Mouse (Mus musculus) right cerebral cortex, postnatal 4 days (tissue): Measurements from ENCODE around the gene Mical1.
A peak's percentile ranks its signal among the peaks of the same experiment; 100 is the strongest.

Experiments
- DNase-seq: peaks from one replicate; pipeline ENCODE4 v3.0.0-alpha.2; 2022

Gene Mical1

DNA sequence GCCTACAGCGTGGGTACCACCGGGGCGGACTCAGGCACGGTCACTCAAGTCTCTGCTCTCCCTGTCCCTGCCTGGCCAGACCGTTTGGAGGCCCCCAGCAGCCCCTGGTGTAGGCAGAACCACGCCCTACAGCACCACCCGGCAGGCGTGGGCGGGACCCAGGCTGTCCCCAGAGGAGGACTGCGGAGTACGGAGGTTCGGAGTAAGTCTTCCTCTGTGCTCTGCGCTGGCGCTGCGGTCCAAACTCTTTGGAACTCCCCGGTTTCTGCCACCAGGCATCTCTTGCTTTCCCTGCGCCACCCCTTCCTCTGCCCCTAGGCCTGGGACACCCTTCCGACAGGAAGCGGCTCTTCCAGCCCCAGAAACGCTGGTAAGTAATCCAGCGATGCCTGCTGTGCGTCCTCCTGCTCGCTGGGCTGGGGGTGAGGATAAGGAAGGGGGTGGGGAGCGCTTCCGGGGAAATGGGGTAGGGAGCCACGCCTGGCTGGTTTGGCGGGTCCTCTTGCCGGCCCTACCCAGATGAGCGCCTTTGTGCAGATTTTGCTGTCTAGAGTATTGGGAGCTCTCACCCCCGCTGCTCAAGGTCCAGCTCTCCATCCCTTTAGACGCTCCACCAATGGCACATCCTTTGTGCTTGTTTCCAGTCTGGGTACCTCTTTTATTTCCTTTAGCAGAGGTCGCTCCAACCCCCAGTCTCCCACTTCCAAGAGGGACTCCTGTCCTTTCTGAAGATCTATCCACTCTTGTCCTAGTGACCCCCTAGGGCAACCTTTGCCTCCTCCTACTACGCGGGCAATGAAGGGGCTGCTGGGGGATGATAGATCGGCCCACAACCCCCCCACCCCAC is at the start of gene Mical1:
Gene Mical1, plus strand, starts transcription at position 144 of the 847 bp plus-strand sequence.
- peak; percentile 62 for DNase-seq

DNA sequence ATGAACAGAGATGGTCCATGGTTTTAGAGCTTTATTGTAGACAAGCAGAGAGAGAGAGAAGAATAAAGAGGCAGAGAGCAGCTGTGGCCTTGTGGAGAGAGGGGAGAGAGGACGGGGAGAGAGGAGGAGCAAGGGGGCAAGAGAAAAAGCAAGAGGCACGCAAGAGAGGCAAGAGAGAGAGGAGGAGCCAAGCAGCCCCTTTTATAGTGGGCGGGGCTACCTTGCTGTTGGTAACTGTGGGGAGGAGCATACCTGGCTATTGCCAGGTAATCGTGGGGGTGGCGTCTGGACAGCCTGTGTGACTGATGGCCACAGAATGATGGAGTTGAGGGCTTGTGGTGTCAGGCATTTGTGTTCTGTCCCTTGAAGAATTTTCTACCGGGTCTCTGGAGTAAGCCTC is 49.7 kb upstream of the Mical1 start:
- no peak for DNase-seq

DNA sequence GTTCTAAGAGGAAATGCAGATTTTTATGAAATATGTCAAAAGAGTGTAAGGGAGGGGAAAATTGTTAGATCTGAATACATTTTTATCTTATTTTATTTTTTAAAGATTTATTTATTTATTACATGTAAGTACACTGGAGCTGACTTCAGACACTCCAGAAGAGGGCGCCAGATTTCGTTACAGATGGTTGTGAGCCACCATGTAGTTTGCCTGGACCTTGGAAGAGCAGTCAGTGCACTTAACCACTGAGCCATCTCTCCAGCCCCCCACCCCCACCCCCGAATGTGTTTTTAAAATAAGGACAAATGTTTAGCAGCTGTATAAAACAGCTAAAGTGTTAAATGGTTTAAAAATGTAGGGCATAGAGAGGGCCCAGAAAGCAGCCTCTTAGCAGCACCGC is 41.5 kb upstream of the Mical1 start:
- DNase-seq = peak; percentile 24

DNA sequence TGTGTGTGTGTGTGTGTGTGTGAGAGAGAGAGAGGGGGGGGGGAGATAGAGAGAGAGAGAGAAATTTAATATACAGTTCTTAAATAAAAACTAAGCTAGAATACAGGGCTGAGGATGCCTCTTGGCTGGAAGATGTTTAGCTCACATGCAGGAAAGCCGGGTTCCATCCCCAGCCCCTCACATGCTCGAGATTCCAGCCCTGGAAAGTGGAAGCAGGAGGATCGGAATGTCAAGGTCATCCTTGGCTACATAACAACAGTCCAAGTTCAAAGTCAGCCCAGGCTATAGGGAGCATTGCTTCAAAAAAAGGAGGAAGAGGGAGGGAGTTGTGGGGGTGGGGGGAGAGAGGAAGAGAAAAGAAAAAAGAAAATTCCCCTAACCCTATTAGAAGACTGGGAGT is 41.0 kb upstream of the Mical1 start:
- no peak for DNase-seq

DNA sequence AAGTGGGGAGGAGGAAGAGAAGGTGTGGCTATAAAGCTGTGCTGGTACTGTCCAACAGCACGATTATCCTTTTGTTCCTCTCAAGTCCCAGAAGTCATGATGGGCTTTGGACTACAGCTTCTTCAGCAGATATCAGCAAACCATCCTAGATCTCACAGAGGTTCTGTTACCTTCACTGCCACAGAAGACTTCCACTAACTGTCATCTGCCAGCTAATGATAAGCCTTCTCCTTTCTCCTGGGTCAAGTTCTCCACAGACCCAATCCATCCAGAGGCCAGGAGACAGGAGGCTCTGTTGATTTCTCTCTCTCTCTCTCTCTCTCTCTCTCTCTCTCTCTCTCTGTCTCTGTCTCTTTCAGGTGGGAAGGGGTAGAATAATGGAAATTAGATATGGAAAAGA is 27.9 kb upstream of the Mical1 start:
- no peak for DNase-seq

DNA sequence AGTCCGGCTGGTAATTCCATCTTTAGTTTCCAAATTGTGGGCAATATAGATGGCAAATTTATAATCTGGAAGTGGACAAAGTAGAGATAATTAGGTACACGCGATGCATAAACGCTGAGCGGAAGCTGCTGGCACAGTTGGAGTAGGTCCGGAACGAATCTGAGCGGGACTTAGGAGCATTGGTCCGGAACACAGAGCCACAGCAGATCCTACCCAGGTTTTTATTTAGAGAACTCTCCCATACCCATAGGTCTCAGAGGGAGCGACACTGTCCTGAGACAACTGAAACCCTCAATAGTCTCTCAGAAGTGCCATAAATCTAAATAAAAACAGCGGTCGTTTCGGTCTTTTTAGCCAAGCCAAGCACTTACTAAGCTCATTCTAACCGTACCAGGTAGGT is 26.4 kb upstream of the Mical1 start:
- DNase-seq = peak; percentile 14

DNA sequence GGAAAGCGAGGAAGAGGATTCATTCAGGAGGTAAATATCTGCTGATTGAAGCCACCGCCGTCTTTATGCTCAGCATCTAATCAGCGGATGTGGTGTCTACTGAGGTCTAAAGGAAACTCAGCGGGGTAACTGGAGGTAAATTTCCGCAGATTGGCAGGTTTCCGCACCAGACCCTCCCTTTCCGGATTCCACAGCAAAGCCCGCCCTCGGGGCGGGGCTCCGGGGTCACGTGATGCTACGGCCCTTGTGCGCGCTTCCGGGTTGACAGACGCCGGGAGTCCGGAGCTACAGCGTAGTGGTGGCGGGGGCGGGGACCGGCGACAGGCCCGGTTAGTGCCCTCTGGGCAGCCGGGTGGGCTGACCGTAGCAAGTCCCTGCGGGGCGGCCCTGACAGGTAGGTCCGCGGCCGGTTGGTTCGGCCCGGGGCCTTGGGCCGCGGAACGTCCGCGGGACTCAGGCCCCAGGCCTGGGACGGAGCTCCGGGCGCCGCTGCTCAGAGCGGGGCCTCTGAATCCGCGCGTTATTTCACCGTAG is 25.9 kb upstream of the Mical1 start, which contains the start of gene Zbtb24:
Gene Zbtb24, plus strand, starts transcription at position 247 of the 534 bp plus-strand sequence.
- DNase-seq = peak; percentile 92

DNA sequence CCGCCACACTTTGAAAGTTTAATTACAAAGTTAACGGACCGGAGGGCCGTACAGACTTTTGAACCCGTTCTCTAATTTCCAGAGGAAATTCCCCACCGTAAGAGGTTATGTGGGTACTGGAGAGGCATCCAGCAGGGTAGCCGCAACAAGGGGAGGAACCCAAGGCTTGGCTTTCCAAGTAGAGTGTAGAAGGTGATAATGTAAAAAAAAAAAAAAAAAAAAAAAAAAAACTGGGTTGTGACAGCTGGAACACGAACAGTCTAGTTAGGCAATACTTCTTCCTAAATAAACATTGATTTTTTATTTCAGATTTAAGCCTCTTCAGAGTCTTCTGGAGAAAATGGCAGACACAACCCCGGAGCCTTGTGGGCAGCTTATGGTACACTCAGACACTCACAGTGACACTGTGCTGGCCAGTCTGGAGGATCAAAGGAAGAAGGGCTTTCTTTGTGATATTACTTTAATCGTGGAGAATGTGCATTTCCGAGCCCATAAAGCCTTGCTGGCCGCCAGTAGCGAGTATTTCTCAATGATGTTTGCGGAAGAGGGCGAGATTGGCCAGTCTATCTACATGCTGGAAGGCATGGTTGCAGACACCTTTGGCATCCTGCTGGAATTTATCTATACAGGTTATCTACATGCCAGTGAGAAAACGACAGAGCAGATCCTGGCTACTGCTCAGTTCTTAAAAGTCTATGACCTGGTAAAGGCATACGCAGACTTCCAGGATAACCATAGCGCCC is 25.2 kb upstream of the Mical1 start:
- no peak for DNase-seq

DNA sequence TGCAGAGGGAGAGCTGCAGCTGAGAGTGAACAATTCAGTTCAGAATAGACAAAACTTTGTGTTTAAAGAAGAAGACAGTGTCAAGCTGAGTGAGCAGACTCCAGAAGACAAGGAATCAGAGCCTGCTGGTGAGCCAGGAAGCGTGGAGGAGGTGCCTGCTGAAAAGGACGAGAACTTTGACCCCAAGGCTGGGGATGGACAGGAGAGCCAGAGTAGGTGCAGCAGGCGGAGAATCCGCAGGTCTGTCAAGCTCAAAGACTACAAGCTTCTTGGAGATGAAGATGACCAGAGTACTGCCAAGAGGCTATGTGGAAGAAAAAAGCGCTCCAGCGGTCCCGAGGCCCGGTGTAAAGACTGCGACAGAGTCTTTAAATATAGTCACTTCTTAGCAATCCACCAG is 24.5 kb upstream of the Mical1 start:
- DNase-seq = no peak

DNA sequence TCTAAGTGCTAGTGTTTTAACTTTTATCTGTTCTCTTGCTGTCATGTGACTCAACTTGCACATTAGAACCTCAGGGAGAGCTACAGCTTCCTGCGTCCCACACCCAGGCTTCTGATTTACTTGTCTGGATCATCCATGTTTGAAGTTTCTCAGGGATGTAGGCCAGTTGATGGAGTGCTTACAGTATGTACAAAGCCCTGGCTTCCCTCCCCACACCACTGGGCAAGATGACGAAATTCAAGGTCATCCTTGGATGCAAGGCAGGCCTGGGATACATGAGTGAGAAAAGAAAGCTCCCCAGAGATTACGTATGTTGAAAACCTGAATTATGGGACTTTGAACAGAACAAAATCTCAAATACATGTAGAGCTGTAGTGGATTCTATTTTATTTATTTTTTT is 23.3 kb upstream of the Mical1 start:
- no peak for DNase-seq

DNA sequence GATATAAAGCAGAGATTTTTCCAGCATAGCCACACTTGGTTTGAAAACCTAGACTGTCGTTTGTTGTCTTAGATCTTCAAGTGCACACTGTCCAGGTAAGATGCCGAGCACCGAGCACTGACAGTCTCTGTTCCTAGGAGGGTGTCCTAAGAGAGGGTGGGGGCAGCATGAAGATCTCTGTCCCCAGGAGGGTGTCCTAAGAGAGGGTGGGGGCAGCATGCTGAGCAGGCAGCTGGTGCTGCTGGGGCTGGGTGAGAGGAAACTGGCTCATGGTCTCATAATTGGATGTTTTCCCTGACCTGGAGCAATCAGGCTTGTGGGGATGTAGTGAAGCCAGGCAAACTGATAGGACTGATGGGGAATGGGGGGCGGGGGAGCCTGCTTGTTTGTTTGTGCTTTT is 16.1 kb upstream of the Mical1 start:
- no peak for DNase-seq

DNA sequence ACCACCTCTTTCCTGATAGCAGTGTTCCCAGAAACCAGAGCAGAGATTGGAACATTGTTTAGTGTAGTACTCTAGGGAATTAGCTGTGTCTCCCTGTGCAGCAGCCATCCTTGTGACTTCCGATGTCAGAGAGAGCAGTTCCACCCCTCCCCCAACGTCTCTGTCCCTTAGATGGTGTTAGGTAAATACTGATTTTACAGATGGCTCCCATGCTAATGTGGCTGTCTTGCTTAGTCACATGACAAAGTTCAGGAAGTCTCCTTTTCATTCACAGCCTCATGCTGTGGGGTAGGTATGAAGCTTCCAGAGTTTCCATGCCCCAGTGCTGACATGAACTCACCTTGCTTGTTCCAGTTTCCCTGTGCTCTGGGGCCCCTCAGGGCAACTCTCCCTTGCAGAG is 15.6 kb upstream of the Mical1 start:
- DNase-seq = no peak

DNA sequence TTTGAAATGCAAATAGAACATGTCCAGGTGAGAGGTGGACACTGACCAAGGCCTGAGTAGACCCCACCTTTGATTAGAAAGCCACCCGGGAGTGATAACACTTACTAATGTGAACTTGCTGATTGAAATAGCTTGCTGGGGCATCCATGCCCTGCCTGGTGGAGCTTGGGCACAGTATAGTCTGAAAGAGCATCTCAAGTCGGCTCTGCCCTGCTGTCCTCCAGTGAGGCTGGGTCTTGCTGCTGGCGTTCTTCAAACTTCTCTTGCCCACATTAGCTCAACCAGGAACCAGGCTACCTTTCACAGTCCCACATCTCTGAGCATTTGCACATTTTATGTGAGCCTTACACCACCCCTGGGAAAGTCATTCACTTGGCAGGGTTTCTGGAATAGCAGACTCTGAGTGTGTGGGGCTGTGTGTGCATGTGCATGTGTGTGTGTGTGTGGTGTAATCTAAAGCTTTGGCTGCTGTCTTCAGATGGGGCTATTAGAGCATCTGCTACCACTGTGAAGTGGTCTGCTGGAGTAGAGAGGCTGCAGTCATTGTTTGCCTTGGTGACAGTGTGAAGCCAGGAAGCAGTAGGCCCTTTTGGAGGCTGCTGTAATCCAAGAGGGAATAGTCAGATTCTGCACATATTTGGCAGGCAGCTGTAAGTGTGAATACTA is 14.9 kb upstream of the Mical1 start:
- DNase-seq = no peak

DNA sequence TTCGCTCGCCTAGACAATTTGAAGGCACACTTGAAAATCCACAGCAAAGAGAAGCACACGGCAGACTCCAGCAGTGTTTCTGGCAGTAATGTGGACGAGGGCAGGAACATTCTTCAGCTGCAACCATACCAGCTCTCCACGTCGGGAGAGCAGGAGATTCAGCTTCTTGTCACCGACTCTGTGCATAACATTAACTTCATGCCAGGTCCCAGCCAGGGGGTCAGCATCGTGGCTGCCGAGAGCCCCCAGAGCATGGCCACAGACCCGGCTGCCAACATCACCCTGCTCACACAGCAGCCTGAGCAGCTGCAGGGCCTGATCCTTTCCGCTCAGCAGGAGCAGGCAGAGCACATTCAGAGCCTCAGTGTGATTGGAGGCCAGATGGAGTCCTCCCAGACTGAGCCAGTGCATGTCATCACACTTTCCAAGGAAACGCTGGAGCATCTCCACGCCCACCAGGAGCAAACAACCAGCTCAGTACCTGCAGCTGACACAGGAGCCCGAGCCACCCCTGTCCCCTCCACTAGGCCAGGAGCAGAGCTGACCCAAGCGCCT is 11.6 kb upstream of the Mical1 start:
- no peak for DNase-seq

DNA sequence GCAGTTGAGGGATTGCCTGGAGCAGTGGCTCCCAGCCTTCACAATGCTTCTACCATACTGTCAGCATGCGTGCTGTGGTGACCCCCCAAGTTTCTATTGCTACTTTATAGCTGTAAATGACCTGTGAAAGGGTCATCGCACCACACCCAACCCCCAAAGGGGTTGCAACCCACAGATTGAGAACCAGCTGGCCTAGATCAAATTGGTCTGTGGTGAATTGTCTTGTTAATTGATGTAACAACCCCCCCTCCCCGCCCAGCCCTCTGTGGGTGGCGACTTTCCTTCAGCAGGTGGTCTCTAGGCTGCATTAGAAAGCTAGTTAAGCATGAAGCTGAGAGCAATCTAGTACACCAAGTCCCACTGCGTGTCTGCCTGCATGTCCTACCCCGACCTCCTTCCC is 8.8 kb upstream of the Mical1 start:
- no peak for DNase-seq

DNA sequence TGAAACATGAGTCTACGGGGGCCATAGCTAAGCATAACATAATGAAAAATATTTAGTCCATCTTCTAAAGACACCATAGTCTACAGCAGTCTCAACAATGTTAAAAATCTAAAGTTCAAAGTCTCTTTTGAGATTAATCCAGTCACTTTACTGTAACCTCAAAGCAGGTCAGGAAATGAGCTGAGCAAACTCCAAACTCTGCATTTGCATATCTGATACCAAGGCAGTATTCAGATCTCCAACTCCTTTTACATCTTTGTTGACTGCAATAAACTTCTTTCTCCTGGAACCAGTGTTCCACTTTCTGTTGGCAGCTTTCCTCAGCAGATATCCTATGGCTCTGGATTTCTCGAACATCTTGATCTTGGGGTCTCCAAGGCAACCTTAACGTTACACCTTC is 5.4 kb upstream of the Mical1 start:
- no peak for DNase-seq

DNA sequence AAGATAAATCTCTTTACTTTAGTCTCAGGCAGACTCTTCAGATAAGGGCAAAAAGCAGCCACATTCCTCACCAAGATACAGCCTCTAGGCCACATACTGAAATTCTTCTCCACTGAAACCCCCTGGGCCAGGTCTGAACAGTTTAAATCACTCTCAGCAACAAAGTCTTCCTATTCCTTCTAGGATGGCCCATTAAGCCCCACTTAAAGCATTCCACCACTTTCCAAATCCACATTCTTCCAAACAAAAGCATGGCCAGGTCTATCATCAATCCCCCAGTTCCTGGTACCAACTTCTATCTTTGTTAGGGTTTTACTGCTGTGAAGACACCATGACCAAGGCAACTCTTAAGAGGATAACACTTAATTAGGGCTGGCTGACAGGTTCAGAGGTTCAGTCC is 3.6 kb upstream of the Mical1 start:
- no peak for DNase-seq

DNA sequence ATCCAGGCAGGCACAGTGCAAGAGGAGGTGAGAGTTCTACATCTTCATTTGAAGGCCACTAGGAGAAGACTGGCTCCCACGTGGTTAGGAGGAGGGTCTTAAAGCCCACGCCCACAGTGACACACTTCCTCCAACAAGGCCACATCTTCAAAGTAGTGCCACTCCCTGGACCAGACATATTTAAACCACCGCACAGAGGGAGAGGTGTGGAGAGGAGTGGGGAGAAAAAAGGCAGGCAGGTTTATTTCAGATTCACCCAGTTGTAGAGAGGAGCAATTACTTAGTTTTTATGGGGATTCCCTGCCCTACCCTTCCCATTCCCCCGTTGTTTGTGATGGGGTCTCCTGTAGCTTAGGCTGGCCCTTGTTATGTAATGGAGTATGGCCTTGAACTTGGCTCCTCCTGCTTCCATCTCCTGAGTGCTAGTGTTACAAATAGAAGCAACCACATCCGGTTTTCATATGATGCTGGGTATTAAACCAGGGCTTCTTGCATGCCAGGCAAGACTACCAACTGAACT is 3.1 kb upstream of the Mical1 start:
- no peak for DNase-seq

DNA sequence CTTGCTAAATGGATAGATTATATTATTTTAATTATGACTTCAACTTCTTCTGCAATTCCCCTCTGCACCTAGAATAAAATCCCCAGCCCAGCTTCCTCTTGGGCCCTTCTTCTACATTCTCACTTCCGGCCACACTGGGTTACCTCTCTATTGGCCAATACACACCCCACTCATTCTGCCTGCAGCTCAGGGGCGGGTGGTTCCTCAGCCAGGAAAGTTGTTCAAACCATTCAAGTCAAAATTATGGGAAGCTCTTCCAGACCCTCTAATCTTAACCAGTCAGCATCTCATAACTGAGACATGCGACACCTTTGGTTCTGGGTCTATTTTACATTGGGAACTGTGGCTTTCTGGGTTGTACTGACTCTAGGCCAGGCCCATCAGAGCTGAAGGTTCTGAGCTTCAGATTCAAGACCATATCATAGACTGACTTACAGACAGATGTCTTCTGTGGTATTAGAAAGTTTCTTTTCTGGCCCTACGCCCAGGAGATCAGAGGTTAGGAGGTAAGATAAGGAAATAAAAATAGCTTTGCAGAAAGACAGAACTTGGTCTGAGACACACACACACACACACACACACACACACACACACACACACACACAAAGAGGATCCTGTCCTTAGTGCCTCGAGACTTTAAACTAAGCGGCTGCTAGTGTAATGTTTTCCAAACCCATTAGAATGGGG is 2.2 kb upstream of the Mical1 start:
- DNase-seq = no peak

DNA sequence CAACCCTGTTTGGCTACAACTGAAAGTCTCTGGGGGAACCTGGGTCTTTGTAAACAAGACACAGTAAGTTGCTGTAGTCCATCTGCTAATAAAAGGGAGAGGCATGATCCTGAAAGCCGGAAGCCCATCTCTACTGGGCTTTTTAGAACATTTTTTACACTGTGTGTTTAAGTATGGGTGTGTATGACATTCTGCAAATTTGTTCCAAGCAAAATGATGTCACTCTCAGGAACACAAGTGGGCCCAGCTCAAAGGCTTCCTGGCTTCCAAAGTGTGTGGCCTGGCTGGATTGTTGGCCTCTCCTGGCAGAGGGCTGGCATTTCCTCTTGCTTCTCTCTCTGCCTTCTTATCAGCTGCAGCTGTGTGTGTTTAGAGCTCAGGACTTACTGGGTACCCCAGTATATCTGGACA is 1.1 kb upstream of the Mical1 start:
- no peak for DNase-seq

DNA sequence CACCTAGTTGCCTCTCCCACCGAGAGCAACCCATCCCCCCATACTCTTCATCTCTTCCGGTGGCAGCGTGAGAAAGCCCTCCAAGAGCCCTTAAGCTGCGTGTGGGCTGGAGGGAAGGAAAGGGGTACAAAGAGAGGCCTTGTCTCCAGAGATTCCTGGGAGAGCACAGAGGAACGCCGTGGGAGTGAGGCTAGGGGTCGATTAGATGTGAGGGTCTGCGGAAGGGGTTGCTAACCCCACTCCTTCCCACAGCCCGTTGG is 834 bp downstream of the Mical1 start:
- peak; percentile 45 for DNase-seq
